Mouse (Mus musculus) gastrocnemius, adult 18-20 months (tissue): Measurements from ENCODE around the gene 5830473C10Rik. TPM values are rescaled to one million over a fixed set of nuclear protein-coding genes. Genes with fewer than 3 reads are reported as not detected.
"Not testable (repeated sequence)": the region's sequence is repeated elsewhere in the genome, so short reads cannot be mapped to it uniquely, and the experiment has no call there.

Experiments
- DNase-seq: peaks from one replicate; pipeline ENCODE4 v3.0.0; 2021; ENCODE audit warnings: low spot score
- total RNA-seq, 2 experiments: library from RNA; stranded (reverse); gene quantifications; 2 replicates each; pipeline ENCODE4 v1.2.3; 2021

5830473C10Rik gene
- total RNA-seq, 2 experiments from 2014 or later = not detected

DNA sequence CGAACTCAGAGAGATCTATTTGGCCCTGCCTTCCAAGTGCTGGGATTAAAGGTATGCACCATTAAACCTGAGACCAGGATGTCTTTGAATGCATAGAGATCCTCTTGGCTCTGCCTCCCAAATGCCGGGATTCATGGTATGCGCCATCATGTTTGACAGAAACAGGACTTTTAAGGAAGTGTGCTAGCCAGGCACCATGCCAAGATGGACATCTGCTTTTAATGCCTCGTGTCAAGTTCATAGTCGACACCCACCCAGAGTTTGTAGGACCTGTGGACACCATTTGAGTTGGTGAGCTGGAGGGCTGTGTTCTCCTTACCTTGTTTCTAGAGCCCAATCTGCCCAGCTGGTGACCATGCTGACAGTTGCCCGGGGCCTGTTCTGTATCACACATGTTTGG, 31.0 kb downstream of the 5830473C10Rik start:
- DNase-seq = no peak

DNA sequence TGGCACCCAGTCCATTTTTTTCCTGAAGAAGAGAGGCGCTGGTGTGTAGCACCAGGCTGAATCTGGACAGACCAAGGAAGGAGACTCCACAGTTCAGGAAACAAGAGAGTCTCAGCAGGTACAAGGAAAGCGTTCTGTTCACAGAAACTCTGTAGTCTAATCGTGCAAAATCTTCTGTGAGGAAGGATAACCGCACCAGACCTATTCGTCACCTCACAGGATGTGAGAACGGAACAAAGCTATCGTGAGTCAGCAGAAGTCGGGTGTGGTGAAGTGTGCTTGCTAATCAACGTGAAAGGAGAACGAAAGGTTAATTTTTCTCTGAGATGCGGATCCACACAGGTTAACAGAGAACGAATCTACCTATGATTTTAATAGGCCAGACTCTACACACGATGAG, 34.0 kb downstream of the 5830473C10Rik start:
- DNase-seq = no peak

DNA sequence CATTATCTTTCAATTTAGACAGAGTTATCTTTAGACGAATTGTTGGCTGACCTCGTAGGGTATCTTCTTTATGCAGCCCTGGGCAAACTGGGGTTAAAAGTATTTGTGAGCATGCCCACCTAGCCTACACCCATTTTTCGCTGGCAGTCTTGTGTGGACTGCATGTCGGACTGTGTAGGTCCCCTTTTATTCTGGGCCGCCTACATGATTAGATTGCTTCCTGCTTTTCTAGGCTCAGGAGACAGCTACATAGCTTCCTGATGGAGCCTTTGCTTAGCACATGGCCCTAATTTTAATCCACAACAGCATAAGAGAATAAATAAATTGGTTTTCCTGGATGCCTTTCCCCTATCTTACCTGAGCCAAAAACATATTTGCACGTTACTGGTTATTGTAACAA, 35.2 kb downstream of the 5830473C10Rik start:
- DNase-seq = no peak

DNA sequence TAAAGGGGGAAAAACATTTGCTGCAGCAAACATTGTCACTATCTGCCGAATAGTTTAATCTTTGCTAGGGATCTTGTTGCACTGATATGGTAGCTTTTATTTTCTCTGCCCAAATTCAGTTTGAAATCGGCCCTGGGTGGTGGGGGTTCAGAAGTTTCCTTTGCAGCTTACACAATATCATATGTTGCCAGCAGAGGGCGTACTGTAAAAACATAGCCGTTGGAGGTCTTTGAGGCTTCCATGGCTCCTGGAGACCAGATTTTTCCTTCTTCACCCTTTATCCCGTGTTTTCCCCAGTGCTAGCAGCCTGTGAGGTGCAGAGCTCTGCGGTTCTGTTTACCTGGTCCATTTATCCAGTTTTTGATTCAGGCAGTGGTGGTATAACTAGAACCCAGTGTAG, 40.6 kb downstream of the 5830473C10Rik start:
- DNase-seq = peak; percentile 20

DNA sequence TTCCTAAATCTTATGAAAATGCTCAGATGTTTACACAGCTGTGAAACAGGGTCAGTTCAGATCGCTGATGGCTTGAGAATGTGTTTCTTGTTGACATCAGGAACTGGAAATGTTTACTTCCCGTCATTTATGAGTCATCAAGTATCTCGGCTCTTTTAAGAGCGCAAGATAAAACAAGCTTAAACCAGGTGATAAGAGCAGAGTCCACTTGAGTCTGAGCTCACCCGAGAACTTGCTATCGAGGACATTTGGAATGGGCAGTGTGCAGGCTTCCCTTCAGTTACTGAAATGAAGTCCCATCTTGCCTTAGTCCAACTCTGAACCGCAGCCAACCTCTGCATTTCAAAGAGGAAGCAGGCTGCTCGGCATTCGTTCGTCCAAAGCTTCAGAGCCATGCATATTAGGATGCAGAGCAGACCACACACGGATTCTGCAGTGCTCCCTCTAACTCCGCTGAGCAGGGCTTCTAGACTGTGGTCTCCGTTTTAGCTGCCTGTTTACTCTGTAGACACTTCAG, 42.6 kb downstream of the 5830473C10Rik start:
- no peak for DNase-seq

DNA sequence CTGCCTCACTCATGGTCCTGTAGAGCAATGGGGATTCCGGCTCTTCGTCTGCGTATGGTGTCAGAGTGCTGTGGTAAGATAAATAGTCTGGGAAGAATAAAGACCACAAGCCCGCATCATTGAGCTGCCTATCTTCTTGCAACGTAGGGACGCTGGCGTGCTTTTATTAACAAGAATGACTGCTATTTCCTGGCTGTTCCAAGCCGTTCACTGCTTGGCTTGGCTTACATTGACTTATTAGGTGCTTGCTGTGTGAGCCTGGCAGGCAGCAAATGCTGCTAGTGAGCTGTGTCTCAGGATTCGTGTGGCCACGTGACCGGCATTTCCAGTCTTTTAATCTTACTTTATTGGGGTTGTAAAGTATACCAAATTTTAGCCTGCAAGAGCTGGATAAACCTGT, 48.0 kb downstream of the 5830473C10Rik start:
- DNase-seq = no peak

DNA sequence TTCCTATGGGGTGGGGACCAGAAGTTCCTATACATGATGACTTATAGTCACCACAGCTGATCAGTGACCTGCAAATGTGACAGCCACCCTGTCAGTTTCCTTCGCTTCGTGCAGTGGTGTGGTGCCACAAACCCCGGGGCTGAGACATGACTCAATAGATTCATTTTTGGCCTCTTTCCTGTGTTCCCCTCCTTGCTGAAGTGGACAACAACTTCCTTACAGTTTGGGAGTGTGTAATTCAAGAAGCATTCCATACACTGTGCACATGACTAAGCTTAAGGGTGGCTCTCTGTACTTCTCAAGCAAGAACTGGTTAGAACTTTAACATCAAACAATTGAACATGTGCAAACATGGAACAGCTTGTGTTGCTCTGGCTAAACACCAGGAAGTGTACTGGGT, 50.5 kb downstream of the 5830473C10Rik start:
- no peak for DNase-seq

DNA sequence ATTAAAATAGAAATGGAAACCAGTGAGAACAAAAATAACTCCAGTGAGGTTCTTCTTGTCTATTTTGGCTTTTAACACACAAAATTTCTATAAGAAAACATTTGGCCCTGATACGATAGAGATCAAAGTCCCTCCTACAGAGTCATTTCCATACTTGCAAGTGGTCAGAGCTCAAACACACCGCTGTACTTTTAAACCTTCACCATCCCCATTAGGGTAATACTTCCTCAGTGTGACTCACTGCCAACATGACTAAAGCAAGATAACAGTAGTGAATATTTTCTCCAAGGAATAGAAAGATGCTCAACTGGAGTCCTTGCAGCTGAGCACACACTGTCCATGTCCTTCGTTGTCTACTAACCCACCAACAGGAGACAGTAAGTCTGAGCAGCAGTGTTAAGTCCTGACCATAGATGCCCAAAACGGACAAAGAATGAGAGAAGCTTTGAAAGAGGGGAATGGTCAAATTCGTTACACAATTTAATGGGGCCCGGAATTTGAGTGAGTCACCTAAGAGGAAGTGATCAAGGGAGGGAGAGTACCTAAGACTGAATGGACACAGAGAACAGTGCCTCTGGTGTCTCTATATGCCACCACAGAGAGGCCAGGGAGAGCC, 51.2 kb downstream of the 5830473C10Rik start:
- no peak for DNase-seq

DNA sequence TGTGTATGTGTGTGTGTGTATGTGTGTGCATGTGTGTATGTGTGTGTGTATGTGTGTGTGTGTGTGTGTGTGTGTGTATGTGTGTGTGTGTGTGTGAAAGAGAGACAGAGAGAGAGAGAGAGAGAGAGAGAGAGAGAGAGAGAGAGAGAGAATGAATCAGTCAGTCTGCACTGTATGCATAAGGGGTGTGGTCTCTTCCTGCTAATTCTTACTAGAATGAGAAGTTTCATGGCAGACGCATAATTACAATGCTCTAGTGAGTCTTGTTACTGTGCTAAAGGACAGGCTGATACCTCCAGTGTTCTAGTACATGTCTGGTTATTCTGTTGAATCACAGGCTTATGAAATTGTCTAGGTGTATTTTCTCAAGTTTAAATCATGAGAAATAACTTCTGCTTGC, 51.8 kb downstream of the 5830473C10Rik start:
- not testable (repeated sequence) for DNase-seq

DNA sequence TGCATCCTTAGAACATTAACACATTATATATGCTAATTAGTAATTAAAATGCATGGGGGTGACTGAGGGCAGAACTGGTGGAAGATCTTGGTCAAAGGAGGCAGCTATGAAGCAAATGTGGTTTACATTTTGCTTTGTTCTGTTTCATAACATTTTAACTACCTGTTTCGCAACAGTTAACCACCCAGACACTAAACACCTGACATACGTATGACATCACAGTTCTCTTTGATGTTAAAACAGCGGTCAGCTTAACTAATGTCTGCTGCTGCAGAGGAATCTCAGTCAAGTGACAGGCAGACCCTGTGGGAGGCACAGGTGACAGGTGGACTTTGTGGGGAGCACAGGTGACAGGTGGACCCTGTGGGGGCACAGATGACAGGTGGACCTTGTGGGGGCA, 57.0 kb downstream of the 5830473C10Rik start:
- no peak for DNase-seq

DNA sequence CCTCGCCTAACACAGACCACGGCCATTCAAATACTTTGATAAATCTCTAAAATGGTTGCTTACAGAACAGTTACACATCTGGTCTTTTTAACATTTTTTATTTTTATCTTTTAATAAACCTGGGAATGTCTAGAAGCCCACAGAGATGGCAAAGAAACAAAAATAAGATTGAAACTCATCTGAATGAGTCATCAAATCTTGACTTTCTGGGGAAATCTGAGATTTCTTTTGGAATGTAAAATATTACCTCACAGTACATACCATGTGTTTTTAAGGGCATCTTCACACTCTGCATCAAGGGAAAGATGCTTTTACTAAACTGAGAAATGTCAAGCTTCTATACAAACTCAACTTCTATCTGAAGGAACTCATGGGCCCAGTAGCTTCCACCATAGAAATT, 60.4 kb downstream of the 5830473C10Rik start:
- no peak for DNase-seq

DNA sequence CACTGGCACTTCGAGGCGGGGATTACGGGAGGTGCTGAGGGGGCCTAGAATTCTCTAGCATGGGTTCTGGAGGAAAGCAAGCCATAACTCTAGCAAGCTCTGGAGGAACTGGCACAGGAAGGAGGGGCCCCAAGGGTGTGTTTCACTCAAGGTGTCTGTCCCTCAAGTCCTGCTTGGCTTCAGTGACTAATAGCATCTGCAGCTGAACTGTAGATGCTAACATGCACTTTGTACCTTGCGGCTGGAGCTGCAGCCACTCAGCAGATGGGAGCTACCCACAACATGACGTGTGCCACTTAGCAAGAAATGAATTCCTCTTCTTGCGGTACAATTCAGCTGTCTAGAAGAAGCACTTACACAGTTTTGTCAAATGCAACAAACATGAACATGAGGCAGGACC, 60.8 kb downstream of the 5830473C10Rik start:
- no peak for DNase-seq

DNA sequence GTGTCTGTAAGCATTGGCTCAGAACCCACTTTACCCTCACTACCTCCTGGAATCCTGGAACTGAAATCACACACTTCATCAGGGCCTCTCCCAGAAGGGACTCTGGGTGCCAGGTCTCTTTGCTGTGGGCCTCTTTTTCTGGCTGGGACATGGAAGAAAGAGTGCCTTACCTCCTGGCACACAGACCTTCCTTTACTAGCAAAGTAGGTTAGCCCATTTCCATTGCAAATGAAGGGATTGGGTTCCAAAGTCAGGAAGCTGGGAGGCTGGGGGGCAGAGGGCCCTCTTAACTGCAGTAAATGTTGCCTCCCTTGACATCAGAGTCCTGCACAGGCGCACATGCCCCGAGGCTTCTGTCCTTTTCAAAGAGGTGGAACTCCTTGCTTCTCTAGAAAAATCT, 62.3 kb downstream of the 5830473C10Rik start:
- no peak for DNase-seq

DNA sequence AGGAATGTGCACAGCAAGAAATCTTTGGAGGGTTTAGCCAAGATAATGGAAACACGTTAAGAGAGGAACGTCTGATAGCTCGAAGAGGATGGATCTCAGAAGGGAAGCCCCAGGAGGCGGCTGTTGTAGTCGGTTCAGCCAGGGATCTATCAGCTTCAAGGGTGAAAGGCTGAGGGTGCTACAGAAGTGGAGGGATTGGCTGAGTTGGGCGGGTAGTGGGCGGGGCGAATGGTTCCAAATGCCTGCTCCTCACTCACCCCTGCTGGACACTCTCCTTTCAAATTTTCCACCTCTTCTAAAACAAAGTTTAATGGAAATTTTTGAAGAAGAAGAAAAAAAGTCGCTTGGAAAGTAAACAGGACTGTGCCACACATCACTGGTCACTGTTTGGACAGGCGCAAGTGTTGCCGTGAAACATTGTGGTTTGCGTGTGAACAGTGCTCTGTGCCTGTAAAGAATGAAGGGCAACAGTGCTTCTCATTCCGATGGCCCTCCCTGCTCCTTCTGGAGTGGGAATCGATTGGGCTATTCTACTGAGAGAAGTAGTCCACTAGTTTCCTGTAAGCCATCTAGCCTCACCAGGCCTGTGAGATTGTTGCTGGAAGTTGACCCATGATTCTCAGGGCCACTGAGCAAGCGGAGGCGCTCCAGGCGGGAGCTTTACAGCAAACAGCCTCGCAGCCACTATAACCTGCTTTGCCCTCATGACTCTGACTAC, 64.0 kb downstream of the 5830473C10Rik start:
- DNase-seq = no peak

DNA sequence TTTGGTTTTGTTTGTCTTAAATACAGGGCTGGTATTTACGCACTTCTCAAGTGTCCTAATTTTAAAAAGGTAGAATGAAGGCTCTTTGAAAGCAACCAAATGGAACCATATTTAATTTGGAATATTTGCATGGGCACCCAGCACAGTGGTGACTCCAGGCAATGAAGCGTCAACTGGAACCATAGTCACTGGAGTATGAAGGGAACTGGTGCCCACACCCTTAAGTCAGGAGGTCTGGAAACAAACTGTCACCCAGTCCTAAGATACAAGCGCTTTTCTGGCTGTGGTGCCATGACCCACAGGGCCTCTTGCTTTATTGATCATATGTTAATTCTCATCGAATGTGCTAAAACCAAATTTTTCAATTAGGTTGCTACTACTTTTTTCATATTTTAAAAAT, 66.5 kb downstream of the 5830473C10Rik start:
- DNase-seq = no peak

DNA sequence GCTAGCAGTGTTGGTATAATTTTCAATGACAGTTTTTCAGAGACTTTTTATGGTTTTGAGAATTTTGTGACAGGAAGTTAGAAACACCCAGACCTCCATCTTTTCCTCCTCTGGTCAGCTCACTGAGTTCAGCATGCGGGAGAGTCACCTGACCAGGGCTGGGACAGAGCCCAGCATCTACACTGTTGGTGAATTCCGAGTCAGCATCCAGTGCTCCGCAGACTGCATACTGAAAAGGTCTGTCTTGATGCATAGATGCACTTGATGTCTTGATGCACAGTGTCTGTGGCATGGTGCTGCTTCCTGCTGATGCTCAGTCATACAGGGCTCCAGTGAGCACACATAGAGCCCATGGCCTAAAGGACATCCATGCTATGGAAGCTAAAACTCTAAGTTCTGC, 67.1 kb downstream of the 5830473C10Rik start:
- DNase-seq = no peak

DNA sequence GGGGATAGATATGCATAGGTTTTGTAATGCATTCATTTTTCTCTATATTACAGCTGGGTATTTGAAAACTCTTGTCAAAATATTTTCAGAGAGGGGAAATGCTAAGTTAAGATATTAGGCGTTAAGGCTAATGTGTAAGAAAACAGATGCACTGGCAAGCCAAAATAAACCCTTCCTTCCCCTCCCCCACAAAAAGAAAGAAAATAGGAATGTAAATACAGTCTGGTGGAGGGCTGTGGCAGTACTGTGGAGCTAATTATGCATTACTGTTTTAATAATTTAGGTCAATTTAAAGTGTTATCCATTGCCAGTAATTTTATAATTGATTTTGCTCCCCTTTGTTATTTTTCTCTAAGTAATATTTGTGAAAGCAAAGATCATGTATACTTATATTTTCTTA, 67.6 kb downstream of the 5830473C10Rik start:
- no peak for DNase-seq

DNA sequence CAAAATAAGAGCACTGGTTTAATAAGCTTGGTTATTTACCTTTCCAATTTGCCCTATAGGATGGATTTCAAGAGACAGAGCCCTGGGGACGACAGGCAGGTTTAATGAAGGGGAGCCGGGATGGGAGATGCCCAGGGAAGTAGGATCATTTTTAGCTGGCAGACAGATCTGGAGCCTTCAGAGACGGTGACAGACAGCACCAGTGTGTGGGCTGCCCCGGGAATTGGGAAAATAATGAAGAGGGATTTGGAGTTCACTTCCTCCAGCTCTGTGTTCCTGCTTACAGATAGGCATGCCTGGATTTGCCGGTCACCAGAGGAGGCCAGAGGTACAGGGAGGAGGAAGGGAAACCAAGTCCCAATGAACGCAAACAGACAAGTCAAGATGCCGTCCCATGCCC, 74.0 kb downstream of the 5830473C10Rik start:
- no peak for DNase-seq

DNA sequence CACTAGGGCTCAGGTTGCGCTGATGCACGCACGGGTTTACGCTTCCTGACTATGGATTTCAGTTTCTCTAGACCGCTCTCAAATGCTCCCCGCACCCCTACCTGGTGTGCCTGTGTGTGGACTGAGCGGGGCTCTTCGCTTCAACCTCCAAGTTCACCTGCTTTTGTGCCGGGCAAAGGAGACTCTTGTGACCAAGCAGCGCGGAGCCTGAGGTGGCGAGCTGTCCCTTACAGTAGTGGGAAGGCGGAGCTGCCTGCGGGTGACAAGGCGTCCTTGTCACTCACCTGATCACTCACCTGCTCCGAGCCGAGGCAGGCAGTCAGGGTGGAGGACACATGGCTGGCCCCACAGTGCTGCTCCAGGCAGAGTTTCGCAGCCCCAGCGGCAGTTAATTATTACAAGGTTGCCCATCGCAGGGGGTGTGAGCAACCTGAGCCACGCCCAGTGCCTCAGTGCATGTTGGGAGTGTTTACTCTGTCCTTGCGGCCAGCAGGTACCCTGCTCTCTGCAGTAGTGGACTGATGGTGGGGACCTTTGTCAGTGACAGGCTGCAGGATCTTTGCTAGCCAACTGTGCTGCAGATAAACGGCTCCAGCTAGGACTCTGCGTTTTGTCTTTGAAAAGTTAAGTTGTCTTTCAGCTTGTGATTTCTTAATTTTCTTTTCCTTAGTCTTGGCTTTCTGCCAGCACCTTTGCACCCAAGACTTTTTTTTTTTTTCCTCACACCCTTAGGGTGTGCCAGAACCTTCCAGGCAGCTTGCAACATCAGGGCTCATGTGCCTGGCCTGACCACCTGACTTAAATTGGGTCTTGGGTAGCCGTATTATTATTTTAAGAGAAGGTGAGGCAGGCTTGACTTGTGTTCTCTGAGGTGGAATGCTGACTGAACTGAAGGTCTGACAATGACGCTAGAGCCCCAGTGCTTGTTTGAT, 79.6 kb downstream of the 5830473C10Rik start, which contains the start of gene Rassf6:
TSS of gene Rassf6 (minus strand) at position 372 of the 932 bp plus-strand sequence.
- no peak for DNase-seq

DNA sequence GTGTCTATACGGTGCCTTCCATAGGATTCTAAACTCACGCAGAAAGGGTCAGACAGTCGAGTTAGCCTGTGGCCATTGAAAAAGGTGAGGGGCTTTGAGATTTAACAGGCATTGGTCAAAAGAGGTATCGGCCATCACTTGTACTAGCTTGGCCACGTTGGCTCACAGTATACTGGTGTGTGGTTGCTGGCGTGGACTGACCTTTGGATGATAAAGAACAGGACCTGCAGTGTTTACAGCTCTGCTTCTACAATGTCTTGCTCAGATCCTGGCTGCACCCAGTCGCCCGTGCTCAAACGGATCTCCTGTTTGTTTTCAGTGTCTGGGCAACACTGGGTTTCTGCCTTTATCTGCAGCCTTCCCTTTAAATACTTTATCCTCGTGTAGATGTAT, 80.3 kb downstream of the 5830473C10Rik start:
- no peak for DNase-seq

DNA sequence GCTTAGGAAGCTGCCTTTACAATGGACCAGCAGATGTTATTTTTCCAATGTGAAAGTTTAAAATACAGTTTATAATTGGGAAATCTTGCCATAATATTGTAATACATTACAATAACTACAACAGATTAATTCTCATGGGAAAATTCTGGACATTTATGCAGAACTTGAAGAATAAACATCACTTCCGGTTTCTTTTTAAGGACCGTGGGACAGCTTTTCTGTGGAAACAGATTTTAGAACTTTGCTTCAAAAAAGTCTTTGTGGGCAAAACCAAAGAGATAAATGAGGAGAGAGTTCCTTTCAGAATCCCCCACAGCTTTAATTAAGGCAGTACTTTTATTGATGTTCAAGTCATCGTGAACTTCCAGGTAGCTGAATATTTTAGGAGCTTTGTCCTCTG, 84.7 kb downstream of the 5830473C10Rik start:
- DNase-seq = no peak

DNA sequence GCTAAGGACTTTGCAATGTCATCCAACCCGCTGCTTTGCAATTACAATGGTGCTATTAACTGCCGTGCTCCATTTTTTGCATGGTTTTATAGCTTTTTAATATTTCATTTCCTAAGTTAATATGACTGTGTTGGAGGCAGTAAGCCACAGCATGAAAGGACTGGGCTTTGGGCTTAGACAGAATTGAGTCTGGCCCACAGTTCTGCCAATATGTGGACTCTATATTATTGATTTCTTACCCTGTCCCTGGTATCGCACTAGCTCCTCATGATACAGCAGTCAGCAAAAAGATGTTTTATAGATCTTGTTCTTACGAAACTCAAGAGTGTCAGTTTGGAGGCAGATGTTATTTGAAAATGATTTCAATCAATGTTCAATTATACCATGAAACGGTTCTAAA, 85.5 kb downstream of the 5830473C10Rik start:
- DNase-seq = no peak
